Mouse (Mus musculus): Measurements from ENCODE around the gene Dgki.

The Dgki gene

DNA sequence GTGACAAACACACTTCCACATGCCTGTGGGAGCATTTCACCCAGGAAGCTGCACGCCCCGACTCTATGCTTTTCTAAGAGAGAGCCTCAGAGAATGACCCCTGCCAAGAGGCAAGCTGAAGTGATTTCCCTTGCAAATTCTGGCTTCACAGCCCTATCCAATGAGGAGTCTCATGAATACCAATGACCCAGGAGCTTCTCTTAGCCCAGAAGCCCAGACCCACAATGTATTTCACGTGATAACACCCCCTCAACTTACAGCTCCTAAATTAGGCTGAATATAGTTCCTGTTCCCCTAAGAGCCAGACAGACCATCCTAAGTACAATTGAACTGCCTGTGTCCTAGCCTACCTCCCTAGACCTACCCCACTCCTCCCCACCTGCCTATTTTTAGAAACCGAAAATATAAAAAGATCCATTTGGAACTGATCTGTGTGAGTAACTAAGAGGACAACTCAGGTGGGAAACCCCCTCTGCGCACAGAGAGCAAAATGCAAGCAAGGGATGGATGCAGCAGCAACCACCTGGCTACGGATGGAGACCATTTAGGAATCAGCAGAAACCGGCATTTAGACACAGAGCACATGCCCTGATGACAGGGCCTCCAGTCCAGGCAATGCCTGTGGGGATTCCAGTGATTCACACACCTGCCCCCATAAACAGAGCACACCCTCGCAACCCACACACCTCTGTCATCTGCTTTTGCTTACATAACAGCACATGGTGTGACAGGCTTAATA lies 2.1 kb downstream of the Dgki start:
- DNase-seq (ENCODE audit: low spot score): no peak

DNA sequence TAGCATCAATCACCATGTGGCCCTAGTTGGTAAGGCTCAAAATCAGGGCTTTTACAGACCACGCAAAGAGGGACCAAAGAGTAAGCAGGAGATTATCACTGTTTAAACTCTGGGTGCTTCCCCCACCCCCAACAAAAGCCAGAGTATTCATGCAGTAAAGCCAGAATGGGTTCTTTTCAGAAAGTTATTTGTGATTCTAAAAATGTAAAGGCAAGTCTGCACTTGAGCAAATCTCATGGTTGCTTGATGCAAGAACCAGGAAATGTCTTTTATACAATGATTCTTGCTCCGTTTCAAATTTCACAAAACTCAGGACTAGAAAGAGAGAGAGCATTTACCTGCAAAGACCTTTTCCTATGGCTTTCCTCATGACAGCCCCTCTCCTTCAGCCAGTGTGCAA lies 7.9 kb downstream of the Dgki start:
- no peak for DNase-seq (ENCODE audit: low spot score)

GRCm38 (mm10) chr6:37291171-37291570 lies 8.8 kb downstream of the Dgki start:
- no peak for DNase-seq (ENCODE audit: low spot score)

DNA sequence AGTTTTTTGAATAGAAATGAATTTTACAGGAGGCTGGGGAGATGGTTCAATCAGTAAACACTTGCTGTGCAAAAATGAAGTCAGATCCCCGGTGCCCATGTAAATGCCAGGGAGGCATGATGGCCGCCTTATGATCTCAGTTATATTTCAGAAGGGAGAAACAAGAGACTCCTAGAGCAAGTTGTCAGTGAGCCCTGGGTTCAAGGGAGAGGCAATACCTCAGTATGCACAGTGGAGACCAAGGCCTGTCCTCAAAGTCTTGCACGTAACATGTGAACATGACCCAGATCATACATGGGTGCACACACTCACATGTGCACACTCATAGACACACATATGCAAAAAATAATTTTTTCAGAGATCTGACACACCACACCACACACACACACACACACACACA lies 9.3 kb downstream of the Dgki start:
- DNase-seq (ENCODE audit: low spot score): no peak

- DNase-seq (ENCODE audit: low spot score): no peak
These were observed 13.8 kb downstream of the Dgki start for GRCm38 (mm10) chr6:37286134-37286533.

GRCm38 (mm10) chr6:37284879-37285278 lies 15.1 kb downstream of the Dgki start:
- DNase-seq (ENCODE audit: low spot score): no peak

DNA sequence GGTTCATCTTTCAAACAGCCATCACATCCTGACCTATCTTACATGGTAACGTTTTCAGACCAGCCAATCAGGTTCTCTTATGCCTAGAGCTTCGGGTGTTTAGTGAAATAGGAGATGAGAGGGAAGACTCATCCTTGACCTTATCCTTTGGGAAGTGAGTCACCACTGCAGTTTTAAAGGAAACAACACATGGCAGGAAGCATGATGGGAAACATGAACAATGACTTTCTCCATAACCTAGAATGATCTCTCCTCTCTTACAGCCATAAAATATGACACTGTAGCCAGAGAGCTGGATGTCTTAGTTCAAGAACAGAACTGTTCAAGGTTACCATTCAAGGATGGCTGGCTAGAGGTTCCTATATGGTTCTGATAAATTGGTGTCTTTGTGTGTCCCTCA lies 16.6 kb downstream of the Dgki start:
- no peak for DNase-seq (ENCODE audit: low spot score)

GRCm38 (mm10) chr6:37282659-37283058 lies 17.3 kb downstream of the Dgki start:
- DNase-seq (ENCODE audit: low spot score): no peak

- no peak for DNase-seq (ENCODE audit: low spot score)
These were observed 22.9 kb downstream of the Dgki start for GRCm38 (mm10) chr6:37276834-37277715.

GRCm38 (mm10) chr6:37276181-37276580 lies 23.8 kb downstream of the Dgki start:
- DNase-seq (ENCODE audit: low spot score): no peak

- DNase-seq (ENCODE audit: low spot score): no peak
These were observed 28.9 kb downstream of the Dgki start for GRCm38 (mm10) chr6:37270905-37271591.

DNA sequence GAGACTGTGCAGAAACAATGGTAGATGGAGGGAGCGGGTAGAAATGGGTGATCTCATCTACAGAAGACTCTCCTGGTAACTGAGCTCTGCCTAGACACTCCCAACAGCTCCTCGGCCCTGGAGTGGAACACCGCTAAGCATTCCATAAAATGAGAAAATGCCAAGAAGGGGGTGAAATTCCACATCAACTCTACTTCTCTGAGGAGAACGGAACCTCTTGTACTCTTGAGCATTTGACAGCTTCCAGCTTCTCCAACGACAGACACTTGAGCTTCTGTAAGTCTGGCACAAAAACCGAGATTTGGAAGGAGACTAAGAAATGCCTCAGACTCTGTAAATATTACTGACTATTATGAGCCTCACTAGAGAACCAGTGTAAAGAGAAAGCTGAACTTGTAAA lies 31.4 kb downstream of the Dgki start:
- no peak for DNase-seq (ENCODE audit: low spot score)

- no peak for DNase-seq (ENCODE audit: low spot score)
These were observed 32.0 kb downstream of the Dgki start for GRCm38 (mm10) chr6:37267952-37268351.

GRCm38 (mm10) chr6:37262486-37262885 lies 37.5 kb downstream of the Dgki start:
- DNase-seq (ENCODE audit: low spot score): no peak

DNA sequence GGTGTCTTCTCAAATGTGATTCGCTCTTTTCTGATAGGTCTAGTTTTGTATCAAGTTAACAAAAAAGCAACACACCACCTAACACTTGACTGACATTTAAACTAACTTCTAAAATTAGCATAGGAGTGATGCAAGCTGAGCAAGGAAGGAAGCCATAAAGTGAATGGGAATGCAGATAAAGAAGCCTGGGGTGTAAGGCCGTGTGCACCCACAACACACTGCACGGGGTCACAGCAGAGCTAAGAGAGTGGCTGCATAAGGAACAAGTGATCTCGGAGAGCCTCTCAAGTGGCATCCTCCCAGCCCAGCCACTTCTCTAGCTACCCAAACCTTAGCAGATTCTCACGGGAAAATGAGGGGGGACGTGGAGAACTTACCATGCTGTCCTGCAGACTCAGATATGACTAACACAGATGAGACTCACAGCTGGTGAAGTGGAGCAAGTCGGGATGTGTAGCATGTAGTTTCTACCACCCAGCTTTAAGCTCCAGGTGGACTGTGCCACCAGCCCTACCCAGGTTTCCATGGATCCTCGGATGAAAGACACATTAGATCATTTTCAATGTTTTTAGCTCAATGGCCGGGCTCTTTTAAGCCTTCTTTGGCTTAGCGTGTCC lies 38.6 kb downstream of the Dgki start:
- DNase-seq (ENCODE audit: low spot score): no peak

- no peak for DNase-seq (ENCODE audit: low spot score)
These were observed 41.3 kb downstream of the Dgki start for GRCm38 (mm10) chr6:37258662-37259061.

DNA sequence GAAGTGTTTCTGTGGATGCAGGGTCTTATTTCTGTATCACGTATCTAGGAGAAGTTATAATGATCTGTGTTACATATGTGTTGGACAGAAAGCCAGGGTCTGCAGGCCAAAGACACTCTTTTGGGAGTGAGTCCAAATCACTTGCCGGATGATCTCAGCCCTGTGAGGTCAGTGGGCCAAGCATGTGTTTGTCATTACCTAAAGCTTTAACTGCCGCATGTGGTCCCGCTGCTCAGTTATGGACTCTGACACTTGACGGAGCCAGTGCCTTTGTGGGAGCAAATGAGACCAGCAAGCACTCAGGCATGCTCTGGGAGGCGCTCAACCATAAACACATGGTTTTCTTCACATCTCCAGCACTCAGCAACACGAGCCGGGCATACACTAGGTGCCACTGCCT lies 45.8 kb downstream of the Dgki start:
- no peak for DNase-seq (ENCODE audit: low spot score)

DNA sequence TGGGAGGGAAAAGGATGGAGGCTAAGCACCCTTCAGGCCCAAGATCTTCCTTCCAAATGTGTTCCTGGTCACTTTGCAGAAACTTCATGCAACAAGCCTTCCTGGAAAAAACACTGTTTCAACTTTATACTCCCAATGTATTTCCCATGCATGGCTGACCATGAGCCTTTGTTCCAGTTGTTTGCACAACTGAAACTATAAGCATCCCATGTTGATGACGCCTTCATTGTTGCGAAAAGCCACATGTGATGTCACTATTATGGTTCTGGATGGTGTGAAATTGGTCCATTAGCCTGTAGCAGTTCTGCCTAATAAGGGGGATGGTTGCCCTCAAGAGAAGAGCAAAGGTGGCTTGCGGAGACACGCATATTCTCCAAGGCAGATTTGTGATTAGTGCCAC lies 47.4 kb downstream of the Dgki start:
- DNase-seq (ENCODE audit: low spot score): no peak

DNA sequence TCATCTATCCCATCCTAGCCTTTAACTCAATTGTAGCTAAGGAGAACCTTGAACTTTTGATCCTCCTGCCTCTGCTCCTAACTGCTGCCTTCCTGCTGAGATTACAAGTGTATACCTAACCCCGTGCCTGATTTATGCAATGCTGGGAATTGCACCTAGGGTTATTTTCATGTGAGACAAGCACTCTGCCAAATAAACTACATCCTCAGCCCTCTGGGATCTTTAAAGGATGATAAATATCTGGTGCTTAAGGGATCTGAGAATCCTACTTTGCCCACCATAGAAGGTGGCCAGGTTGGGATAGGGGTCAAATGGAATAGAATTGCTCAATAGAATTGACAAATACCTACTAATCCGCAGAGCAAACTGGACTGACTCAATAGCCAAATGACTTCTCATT lies 49.3 kb downstream of the Dgki start:
- no peak for DNase-seq (ENCODE audit: low spot score)

- no peak for DNase-seq (ENCODE audit: low spot score)
These were observed 54.2 kb downstream of the Dgki start for GRCm38 (mm10) chr6:37245757-37246156.

DNA sequence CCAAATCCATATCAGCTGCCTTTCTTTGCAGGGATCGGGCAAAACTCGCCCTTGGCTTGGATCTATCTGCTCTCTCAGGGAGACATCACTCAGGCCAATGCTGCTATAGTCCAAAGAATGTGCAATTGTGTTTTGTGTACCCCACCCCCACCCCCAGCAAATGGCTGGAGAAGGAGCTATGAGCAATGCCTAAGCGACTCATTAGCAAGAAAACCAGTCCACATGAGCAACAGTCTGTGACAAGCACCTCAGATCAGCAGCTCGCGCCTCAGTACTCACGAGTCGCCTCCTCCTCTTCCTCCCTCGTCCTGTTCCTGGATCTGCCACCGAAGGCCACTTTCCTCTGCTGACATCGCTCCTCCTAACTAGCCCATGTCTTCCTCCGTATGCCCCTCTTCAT lies 55.9 kb downstream of the Dgki start:
- no peak for DNase-seq (ENCODE audit: low spot score)

GRCm38 (mm10) chr6:37242769-37243121 lies 57.2 kb downstream of the Dgki start:
- DNase-seq (ENCODE audit: low spot score): no peak
